Mouse (Mus musculus): Measurements from ENCODE around the gene Itgb2l.

- TF ChIP-seq CTCF (IDR thresholded peaks at IDR 0.05; ENCODE audit: low read depth): no peak
- no peak for TF ChIP-seq EP300 (optimal IDR thresholded peaks at IDR 0.05)
These were observed 70.7 kb downstream of the Itgb2l start for GRCm38 (mm10) chr16:96372752-96373118.

Measured in stomach, postnatal 0 days (tissue).